19 mouse cellular contexts compared by ENCODE assay signal in the genomic region with DNA sequence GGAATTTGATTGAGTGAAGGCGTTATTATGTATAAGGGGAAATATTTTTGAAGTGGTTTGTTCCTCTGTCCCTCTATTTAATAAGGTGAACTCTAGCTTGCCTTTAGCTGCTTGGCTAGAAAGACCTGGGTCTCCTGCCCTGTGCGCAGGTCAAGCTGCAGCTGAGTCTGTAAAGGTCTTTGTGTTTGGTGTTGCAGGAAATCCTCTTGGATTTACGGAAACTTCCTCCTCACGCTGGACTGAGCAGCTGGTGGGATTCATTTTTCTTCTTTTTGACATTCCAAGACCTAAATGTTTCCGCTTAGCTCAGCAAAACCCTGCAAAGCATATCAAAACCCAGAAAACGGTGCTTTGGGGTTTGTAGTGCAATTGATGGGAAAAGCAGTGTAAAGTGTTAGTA.
DNase-seq lines count a peak whose midpoint lies in the region; ATAC-seq and TF ChIP-seq lines count a peak whose summit lies in the region.
"Had no signal": no experiment of that assay in that cellular context is flagged by ENCODE, and none has a peak within 500 bp of the region (broad histone marks: within the 10 kb centered on the region; RNA-seq: fewer than 3 reads in every experiment).

No protein-coding gene starts in this region.

- DNase-seq in embryonic facial prominence, embryonic 14.5 days (ENCODE audit: low spot score) = peak; percentile 68
- DNase-seq in kidney, postnatal 0 days (ENCODE audit: low spot score) = peak; percentile 59
- DNase-seq in B cell, adult 2 months = no peak
- DNase-seq: cerebellum, adult 18-20 months; cerebellum, postnatal 25 days; heart, postnatal 36 days; right cerebral cortex, postnatal 25 days had no signal

- no peaks in the 10 kb centered on the region for H3K9me3 ChIP-seq in kidney, embryonic 15.5 days (replicated peaks)
- no peaks in the 10 kb centered on the region for H3K9me3 ChIP-seq in kidney, embryonic 14.5 days (ENCODE audit: control insufficient read depth, low read length)
- H3K9me3 ChIP-seq in embryonic facial prominence, embryonic 14.5 days (ENCODE audit: control insufficient read depth, low read length) = no peaks in the 10 kb centered on the region
- H3K9me3 ChIP-seq in kidney, postnatal 0 days (replicated peaks; ENCODE audit: low read length) = no peaks in the 10 kb centered on the region
- no peaks in the 10 kb centered on the region for H3K9me3 ChIP-seq in limb, embryonic 13.5 days
- H3K9me3 ChIP-seq: forebrain, embryonic 13.5 days; heart, embryonic 13.5 days; midbrain, embryonic 15.5 days had no signal

- 0 out of 2 replicates have a peak overlapping the region, but pooled peaks have one; percentile 18 for H3K27ac ChIP-seq in kidney, embryonic 15.5 days
- no peak overlapping the region for H3K27ac ChIP-seq in kidney, embryonic 14.5 days (ENCODE audit: low read depth, low read length)
- H3K27ac ChIP-seq in embryonic facial prominence, embryonic 14.5 days (replicated peaks; ENCODE audit: low read depth, low read length) = no peak overlapping the region
- no peak overlapping the region for H3K27ac ChIP-seq in kidney, postnatal 0 days
- H3K27ac ChIP-seq in limb, embryonic 13.5 days = 0 out of 2 replicates have a peak overlapping the region, but pooled peaks have one; percentile 6
- H3K27ac ChIP-seq: forebrain, embryonic 13.5 days; heart, embryonic 13.5 days; hindbrain, embryonic 14.5 days; midbrain, embryonic 15.5 days had no signal

- no peak for TF ChIP-seq CTCF in kidney, postnatal 0 days (IDR thresholded peaks at IDR 0.05; ENCODE audit: low read depth)

- no peak overlapping the region for H3K4me3 ChIP-seq in kidney, embryonic 15.5 days (replicated peaks)
- no peak overlapping the region for H3K4me3 ChIP-seq in kidney, embryonic 14.5 days (ENCODE audit: low read length)
- H3K4me3 ChIP-seq in embryonic facial prominence, embryonic 14.5 days (ENCODE audit: low read depth, low read length) = no peak overlapping the region
- no peak overlapping the region for H3K4me3 ChIP-seq in kidney, postnatal 0 days (replicated peaks; ENCODE audit: low read depth, low read length)
- H3K4me3 ChIP-seq in limb, embryonic 13.5 days = no peak overlapping the region
- H3K4me3 ChIP-seq: erythroblast, embryonic 14.5 days; forebrain, embryonic 13.5 days; heart, embryonic 13.5 days; midbrain, embryonic 15.5 days had no signal

- H3K27me3 ChIP-seq in kidney, embryonic 15.5 days = no peaks in the 10 kb centered on the region
- no peaks in the 10 kb centered on the region for H3K27me3 ChIP-seq in kidney, embryonic 14.5 days (ENCODE audit: control insufficient read depth, insufficient read depth, low read length)
- H3K27me3 ChIP-seq in embryonic facial prominence, embryonic 14.5 days (replicated peaks; ENCODE audit: control insufficient read depth, insufficient read depth, low read length) = no peaks in the 10 kb centered on the region
- no peaks in the 10 kb centered on the region for H3K27me3 ChIP-seq in kidney, postnatal 0 days (ENCODE audit: insufficient read depth, low read length)
- peaks cover 3% of the 10 kb centered on the region; the same call in 1 of the 2 replicates for H3K27me3 ChIP-seq in limb, embryonic 13.5 days
- H3K27me3 ChIP-seq: forebrain, embryonic 13.5 days; heart, embryonic 13.5 days; midbrain, embryonic 15.5 days had no signal

- peaks cover 13% of the 10 kb centered on the region; the same call in 1 of the 2 replicates for H3K4me1 ChIP-seq in kidney, embryonic 15.5 days
- H3K4me1 ChIP-seq in kidney, embryonic 14.5 days (ENCODE audit: control insufficient read depth, insufficient read depth, low read length) = 0 out of 2 replicates have a peak, but pooled peaks cover 4% of the 10 kb centered on the region
- H3K4me1 ChIP-seq in embryonic facial prominence, embryonic 14.5 days (ENCODE audit: control insufficient read depth, insufficient read depth, low read length) = no peaks in the 10 kb centered on the region
- 0 out of 2 replicates have a peak, but pooled peaks cover 11% of the 10 kb centered on the region for H3K4me1 ChIP-seq in kidney, postnatal 0 days (replicated peaks; ENCODE audit: insufficient read depth, low read length)
- peaks cover 22% of the 10 kb centered on the region for H3K4me1 ChIP-seq in limb, embryonic 13.5 days

- H3K9ac ChIP-seq in kidney, embryonic 15.5 days = no peak overlapping the region
- no peak overlapping the region for H3K9ac ChIP-seq in kidney, embryonic 14.5 days (ENCODE audit: low read depth, low read length)
- no peak overlapping the region for H3K9ac ChIP-seq in embryonic facial prominence, embryonic 14.5 days (ENCODE audit: low read depth, low read length)
- no peak overlapping the region for H3K9ac ChIP-seq in kidney, postnatal 0 days (ENCODE audit: low read depth, low read length)
- no peak overlapping the region for H3K9ac ChIP-seq in limb, embryonic 13.5 days
- H3K9ac ChIP-seq: forebrain, embryonic 13.5 days; heart, embryonic 13.5 days; hindbrain, embryonic 14.5 days; midbrain, embryonic 15.5 days had no signal

- WGBS in kidney, embryonic 15.5 days = 49% methylated on average over 6 of the region's 6 CpGs
- 57% methylated on average over 6 of the region's 6 CpGs for WGBS in kidney, embryonic 14.5 days
- 39% methylated on average over 6 of the region's 6 CpGs for WGBS in embryonic facial prominence, embryonic 14.5 days
- WGBS in kidney, postnatal 0 days = 47% methylated on average over 6 of the region's 6 CpGs
- 36% methylated on average over 6 of the region's 6 CpGs for WGBS in limb, embryonic 13.5 days

- no peaks in the 10 kb centered on the region for H3K36me3 ChIP-seq in kidney, embryonic 15.5 days
- H3K36me3 ChIP-seq in kidney, embryonic 14.5 days (ENCODE audit: control insufficient read depth, insufficient read depth, low read length) = no peaks in the 10 kb centered on the region
- H3K36me3 ChIP-seq in embryonic facial prominence, embryonic 14.5 days (ENCODE audit: control insufficient read depth, insufficient read depth, low read length) = no peaks in the 10 kb centered on the region
- H3K36me3 ChIP-seq in kidney, postnatal 0 days (ENCODE audit: insufficient read depth, low read length) = no peaks in the 10 kb centered on the region
- no peaks in the 10 kb centered on the region for H3K36me3 ChIP-seq in limb, embryonic 13.5 days
- H3K36me3 ChIP-seq: heart, embryonic 13.5 days; midbrain, embryonic 15.5 days had no signal

- no peak overlapping the region for H3K4me2 ChIP-seq in kidney, embryonic 15.5 days
- no peak overlapping the region for H3K4me2 ChIP-seq in kidney, embryonic 14.5 days (replicated peaks; ENCODE audit: low read depth, low read length)
- no peak overlapping the region for H3K4me2 ChIP-seq in embryonic facial prominence, embryonic 14.5 days (ENCODE audit: low read depth, low read length)
- H3K4me2 ChIP-seq in kidney, postnatal 0 days (ENCODE audit: low read length) = no peak overlapping the region
- no peak overlapping the region for H3K4me2 ChIP-seq in limb, embryonic 13.5 days (replicated peaks)
- H3K4me2 ChIP-seq: forebrain, embryonic 13.5 days; heart, embryonic 13.5 days; hindbrain, embryonic 14.5 days; liver, embryonic 11.5 days; midbrain, embryonic 15.5 days had no signal

- ATAC-seq in kidney, embryonic 15.5 days (replicated peaks; ENCODE audit: low FRiP score) = no peak
- no peak for ATAC-seq in kidney, embryonic 14.5 days (ENCODE audit: low FRiP score, low TSS enrichment)
- ATAC-seq in embryonic facial prominence, embryonic 14.5 days (ENCODE audit: low read depth) = no peak
- ATAC-seq in kidney, postnatal 0 days (replicated peaks; ENCODE audit: low FRiP score, low read depth) = no peak
- peak; percentile 40; the same call in 1 of the 2 replicates for ATAC-seq in limb, embryonic 13.5 days (ENCODE audit: low FRiP score, low read depth)
- no peak for ATAC-seq in monocyte, adult 5-6 weeks (replicated peaks; ENCODE audit: insufficient number of reproducible peaks, low FRiP score, low TSS enrichment, poor library complexity, severe bottlenecking)
- ATAC-seq: activated CD4-positive, CD25-positive, alpha-beta regulatory T cell, adult 4 months; forebrain, embryonic 13.5 days; lung, postnatal 0 days; midbrain, embryonic 15.5 days had no signal

Comparison
In these comparisons a context has a peak if more than half of its experiments do, and no peak if none do; other contexts are left out.
1. H3K27ac ChIP-seq: peak in kidney, embryonic 15.5 days (single experiment) and limb, embryonic 13.5 days (single experiment); none in kidney, embryonic 14.5 days (single experiment), embryonic facial prominence, embryonic 14.5 days (single experiment) and kidney, postnatal 0 days (single experiment).
2. DNase-seq: peak in embryonic facial prominence, embryonic 14.5 days (single experiment) and kidney, postnatal 0 days (single experiment); none in B cell, adult 2 months (0 of 2).